Mouse (Mus musculus) intestine, embryonic 14.5 days (tissue): ENCODE measurements at regions not wholly inside any gene's neighbourhood (a gene's known extent, or its start where the extent isn't known, plus 50 kb on each side); places are given as distances from the start of the nearest gene placed in this dataset.

Source experiments
- ATAC-seq: fragments of 200-750 bp; cut with Nextera tagmentation; replicated peaks from 2 replicates; pipeline ENCODE4 v1.8.0; 2017; ENCODE audit warnings: low read depth, moderate number of reproducible peaks, moderate TSS enrichment, moderate library complexity; ENCODE audit not compliant: low FRiP score, low TSS enrichment
- DNase-seq: peaks from one replicate; pipeline ENCODE4 v3.0.0-alpha.2; 2018; ENCODE audit warnings: low spot score
- H3K27ac ChIP-seq: fragments of 300-500 bp; sonication (generic); 2 replicates; pipeline ENCODE4 v1.5.1; 2014; ENCODE audit warnings: low read depth, mild to moderate bottlenecking, control low read depth
- H3K27me3 ChIP-seq: fragments of 300-500 bp; sonication (generic); replicated peaks from 2 replicates; pipeline ENCODE4 v1.6.1; 2014; ENCODE audit warnings: low read length, control low read depth; ENCODE audit not compliant: control insufficient read depth, insufficient read depth
- H3K36me3 ChIP-seq: fragments of 300-500 bp; sonication (generic); 2 replicates; pipeline ENCODE4 v1.6.1; 2014; ENCODE audit warnings: low read length, control low read depth; ENCODE audit not compliant: control insufficient read depth, insufficient read depth
- H3K4me1 ChIP-seq: fragments of 300-500 bp; sonication (generic); replicated peaks from 2 replicates; pipeline ENCODE4 v1.6.1; 2014; ENCODE audit warnings: low read length, control low read depth, mixed read lengths; ENCODE audit not compliant: control insufficient read depth, insufficient read depth
- H3K4me2 ChIP-seq: fragments of 300-500 bp; sonication (generic); 2 replicates; pipeline ENCODE4 v1.6.1; 2014; ENCODE audit warnings: low read length
- H3K4me3 ChIP-seq: fragments of 300-500 bp; sonication (generic); 2 replicates; pipeline ENCODE4 v1.5.1; 2014; ENCODE audit warnings: low read depth, low read length, control low read depth, mixed read lengths
- H3K9ac ChIP-seq: fragments of 300-500 bp; sonication (generic); 2 replicates; pipeline ENCODE4 v1.6.1; 2014; ENCODE audit warnings: mild to moderate bottlenecking, low read length
- H3K9me3 ChIP-seq: fragments of 300-500 bp; sonication (generic); 2 replicates; pipeline ENCODE4 v1.6.1; 2016; ENCODE audit warnings: low read length, control low read depth; ENCODE audit not compliant: control insufficient read depth
- WGBS: fragments of 180-500 bp; shearing (Covaris S2); extraction: QIAGEN DNeasy Blood & Tissue Kit; methylation state at CpG from one replicate; pipeline ENCODE4 v1.1.7; 2014; 5-methylcytosine and 5-hydroxymethylcytosine counted together

DNA sequence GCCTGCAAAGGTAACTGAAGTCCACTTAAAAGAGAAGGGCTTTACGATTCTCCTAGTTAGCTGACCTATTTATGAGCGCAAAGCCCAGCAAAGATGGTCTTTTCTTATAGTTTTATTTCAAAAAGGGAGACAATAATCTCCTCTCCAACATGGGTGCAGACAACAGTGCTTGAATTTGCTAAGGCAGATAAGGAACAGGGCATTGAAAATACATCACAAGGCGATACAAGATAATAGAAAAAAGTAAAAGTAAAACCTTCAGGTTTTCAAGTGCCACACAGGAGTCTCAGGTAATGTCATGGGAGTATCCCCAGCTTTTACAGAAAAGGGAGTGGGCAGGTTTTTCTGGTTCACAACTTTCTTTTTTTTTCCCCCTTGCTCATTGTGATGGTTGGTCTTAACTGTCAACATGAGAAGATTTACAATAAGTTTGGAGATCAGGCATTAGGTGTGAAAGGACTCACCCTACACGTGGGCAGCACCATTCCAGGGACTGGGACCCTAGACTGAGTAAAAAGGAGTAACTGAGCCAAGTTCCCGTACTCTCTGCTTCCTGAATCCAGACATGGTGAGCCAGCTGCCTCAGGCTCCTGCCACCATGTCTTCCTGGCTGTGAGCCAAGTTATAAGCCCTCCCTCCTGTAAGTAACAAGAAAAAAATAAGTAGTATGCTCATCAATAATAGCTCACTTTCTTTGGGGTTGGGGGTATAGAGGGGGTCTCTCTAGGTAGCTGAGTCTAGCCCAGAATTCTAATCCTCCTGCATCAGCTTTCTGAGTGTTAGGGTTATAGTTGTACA lies 78.1 kb upstream of the Serbp1 start:
- H3K4me1 ChIP-seq, result no peaks in the 10 kb centered on the region
- no peaks in the 10 kb centered on the region for H3K9me3 ChIP-seq
- DNase-seq (no peak), ATAC-seq (no peak)
- no peak overlapping the region for H3K27ac ChIP-seq
- H3K9ac ChIP-seq, result no peak overlapping the region
- H3K36me3 ChIP-seq, result no peaks in the 10 kb centered on the region
- 62% methylated on average over 5 of the region's 5 CpGs for WGBS
- H3K27me3 ChIP-seq, result no peaks in the 10 kb centered on the region
- H3K4me2 ChIP-seq, result no peak overlapping the region
- H3K4me3 ChIP-seq, result no peak overlapping the region

DNA sequence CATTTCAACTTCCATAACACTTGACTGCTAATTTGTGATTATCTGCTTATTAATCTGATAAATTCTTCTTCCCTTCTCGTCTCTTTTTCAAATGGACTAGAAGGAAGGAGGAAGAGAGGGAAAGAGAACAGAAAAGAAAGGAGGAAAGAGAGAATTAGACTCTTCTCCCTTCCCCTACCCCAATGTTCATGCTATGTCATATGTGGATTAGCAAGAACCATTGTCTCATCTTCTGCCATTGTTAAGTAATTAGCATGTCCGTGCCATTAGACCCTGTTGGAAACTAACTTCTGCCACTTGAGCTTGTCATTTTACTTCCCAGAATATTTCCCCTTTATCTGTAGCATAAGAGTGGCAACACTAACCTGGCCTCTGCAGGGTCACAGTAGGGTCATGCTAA lies 78.8 kb upstream of the Serbp1 start:
- 21% methylated on average over 2 of the region's 2 CpGs for WGBS
- no peak overlapping the region for H3K9ac ChIP-seq
- H3K27me3 ChIP-seq, result no peaks in the 10 kb centered on the region
- no peak overlapping the region for H3K4me2 ChIP-seq
- no peaks in the 10 kb centered on the region for H3K9me3 ChIP-seq
- no peaks in the 10 kb centered on the region for H3K36me3 ChIP-seq
- H3K4me1 ChIP-seq, result no peaks in the 10 kb centered on the region
- no peak overlapping the region for H3K27ac ChIP-seq
- no peak overlapping the region for H3K4me3 ChIP-seq
- no peak for DNase-seq
- no peak for ATAC-seq

DNA sequence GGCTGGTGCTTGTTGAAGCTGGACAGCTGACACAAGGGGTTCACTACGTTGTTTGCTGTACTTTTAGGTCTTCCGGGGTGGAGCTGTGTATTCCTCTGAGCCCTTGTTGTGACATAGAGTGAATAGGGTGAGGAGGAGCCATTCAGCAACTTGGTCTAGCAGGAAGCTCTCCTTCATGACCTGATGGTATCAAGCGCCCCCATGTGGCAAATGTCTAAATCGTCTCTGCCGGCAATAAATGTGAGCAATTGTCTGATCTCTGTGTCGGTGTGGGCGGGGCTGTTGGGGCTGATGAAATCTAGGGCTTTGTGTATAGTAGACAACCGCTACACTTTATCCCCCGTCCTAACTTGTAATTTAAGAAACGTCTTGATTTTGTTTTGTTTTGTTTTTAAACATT lies 79.2 kb upstream of the Serbp1 start:
- Histone ChIP-seq H3K4me2 (0 out of 2 replicates have a peak overlapping the region, but pooled peaks have one; percentile 9), H3K27me3 (no peaks in the 10 kb centered on the region), H3K27ac (no peak overlapping the region), H3K36me3 (no peaks in the 10 kb centered on the region), H3K4me1 (no peaks in the 10 kb centered on the region), H3K4me3 (no peak overlapping the region), H3K9me3 (no peaks in the 10 kb centered on the region), H3K9ac (no peak overlapping the region)
- ATAC-seq (peak; percentile 84), DNase-seq (peak; percentile 92)
- WGBS, result 3% methylated on average over 10 of the region's 10 CpGs

DNA sequence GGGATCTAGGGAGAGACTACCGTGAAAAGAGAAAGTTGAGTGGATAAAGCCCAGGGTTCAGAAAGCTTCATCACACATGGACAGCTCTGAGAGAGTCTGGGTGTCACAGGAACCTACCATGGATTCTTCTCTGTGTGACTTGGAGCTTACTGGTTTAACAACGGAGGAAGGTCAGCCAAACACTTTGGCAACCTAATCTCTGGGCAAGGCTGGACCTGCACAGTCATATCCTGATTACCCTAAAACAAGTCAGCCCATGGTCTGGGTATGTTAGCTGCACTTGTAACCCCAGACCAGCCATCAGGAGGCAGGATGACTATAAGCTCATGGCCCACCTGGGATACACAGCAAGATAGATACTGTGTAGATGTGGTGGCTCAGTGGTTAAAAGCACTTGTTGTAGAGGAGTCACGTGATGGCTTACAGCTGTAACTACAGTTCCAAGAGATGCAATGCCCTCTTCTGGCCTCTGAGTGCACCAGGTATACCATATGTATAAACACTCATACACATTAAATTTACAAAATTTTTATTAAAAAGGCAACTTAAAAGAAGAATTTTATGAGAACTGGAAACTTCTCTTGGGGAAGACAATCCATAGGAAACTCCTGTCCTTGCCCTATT lies 85.0 kb upstream of the Serbp1 start:
- 87% methylated on average over 3 of the region's 3 CpGs for WGBS

DNA sequence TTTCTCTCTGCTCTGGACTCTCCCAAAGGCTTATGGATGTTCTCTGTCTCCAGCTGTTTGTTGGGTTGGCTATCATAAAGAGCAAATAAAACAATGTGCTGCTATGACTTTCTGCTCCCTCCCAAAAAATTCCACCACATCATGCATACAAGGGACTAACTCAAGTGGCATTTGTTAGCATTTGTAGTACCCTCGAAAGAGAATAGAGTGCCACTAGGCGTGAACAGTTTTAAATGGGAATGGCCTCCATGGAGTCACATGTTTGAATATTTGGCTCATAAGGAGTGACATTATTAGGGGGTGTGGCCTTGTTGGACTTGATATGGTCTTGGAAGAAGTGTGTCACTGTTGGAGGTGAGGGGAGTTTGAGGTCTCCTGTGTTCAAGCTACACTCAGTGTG lies 86.5 kb upstream of the Serbp1 start:
- Histone ChIP-seq H3K27me3 (no peaks in the 10 kb centered on the region), H3K4me3 (no peak overlapping the region), H3K36me3 (no peaks in the 10 kb centered on the region), H3K4me2 (no peak overlapping the region), H3K27ac (no peak overlapping the region), H3K9me3 (no peaks in the 10 kb centered on the region), H3K4me1 (no peaks in the 10 kb centered on the region), H3K9ac (no peak overlapping the region)
- DNase-seq (no peak), ATAC-seq (no peak)
- 93% methylated on average over 2 of the region's 2 CpGs for WGBS

More for the DNA sequence above, 85.0 kb upstream of the Serbp1 start:
- Histone ChIP-seq H3K4me2 (no peak overlapping the region), H3K27me3 (no peaks in the 10 kb centered on the region), H3K36me3 (no peaks in the 10 kb centered on the region), H3K27ac (no peak overlapping the region), H3K9me3 (no peaks in the 10 kb centered on the region), H3K4me3 (no peak overlapping the region), H3K9ac (no peak overlapping the region), H3K4me1 (no peaks in the 10 kb centered on the region)
- no peak for ATAC-seq
- DNase-seq, result no peak

DNA sequence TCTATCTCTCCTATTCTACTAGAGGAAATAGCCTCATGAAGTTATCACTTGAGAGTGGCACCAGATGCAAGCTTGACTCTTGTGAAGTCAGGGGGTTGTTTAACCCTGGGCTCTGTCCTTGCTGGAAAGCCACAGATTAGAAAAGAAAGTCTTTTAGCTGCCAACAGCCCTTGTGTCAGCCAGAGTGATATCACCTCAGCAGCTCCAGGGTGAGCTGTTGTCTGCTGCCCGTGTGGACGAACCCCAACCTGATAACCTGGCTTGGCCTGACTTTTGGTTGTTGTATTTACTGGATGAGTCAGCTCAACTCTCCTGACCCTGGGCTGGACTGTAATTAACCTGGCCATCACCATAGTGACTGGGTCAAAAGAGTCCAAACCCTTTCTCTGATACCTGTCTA lies 88.6 kb upstream of the Serbp1 start:
- ATAC-seq (no peak), DNase-seq (no peak)
- H3K9ac ChIP-seq, result no peak overlapping the region
- no peaks in the 10 kb centered on the region; the same call in 1 of the 2 replicates for H3K4me1 ChIP-seq
- no peak overlapping the region for H3K27ac ChIP-seq
- H3K9me3 ChIP-seq, result no peaks in the 10 kb centered on the region
- no peaks in the 10 kb centered on the region for H3K27me3 ChIP-seq
- no peaks in the 10 kb centered on the region for H3K36me3 ChIP-seq
- no peak overlapping the region for H3K4me2 ChIP-seq
- 63% methylated on average over 2 of the region's 2 CpGs for WGBS
- no peak overlapping the region for H3K4me3 ChIP-seq

DNA sequence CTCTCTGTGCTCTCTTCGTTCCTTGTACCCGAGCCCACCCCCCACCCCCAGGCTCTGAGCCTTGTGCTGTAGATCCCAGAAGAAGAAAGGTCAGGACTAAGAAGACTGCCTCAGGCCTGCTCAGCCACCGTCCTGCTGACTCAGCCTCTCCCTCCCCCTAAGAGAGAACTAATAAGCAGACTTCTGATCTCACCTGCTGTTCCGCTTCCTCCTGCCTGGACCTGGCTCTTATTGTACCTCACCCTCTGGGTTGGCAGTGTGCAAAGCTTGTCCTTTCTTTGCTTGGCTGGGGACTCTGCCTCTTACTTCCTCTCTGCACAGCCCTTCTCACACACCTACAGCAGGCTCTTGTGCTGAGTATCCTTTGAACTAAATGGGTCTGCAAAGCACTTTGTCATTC lies 91.3 kb upstream of the Serbp1 start:
- H3K4me2 ChIP-seq, result no peak overlapping the region
- no peak overlapping the region for H3K4me3 ChIP-seq
- H3K9me3 ChIP-seq, result no peaks in the 10 kb centered on the region
- no peak overlapping the region for H3K27ac ChIP-seq
- ATAC-seq, result peak; percentile 74; the same call in 1 of the 2 replicates
- H3K27me3 ChIP-seq, result no peaks in the 10 kb centered on the region
- 24% methylated on average over 4 of the region's 4 CpGs for WGBS
- H3K9ac ChIP-seq, result no peak overlapping the region
- H3K36me3 ChIP-seq, result no peaks in the 10 kb centered on the region
- DNase-seq, result no peak
- H3K4me1 ChIP-seq, result no peaks in the 10 kb centered on the region; the same call in 1 of the 2 replicates

DNA sequence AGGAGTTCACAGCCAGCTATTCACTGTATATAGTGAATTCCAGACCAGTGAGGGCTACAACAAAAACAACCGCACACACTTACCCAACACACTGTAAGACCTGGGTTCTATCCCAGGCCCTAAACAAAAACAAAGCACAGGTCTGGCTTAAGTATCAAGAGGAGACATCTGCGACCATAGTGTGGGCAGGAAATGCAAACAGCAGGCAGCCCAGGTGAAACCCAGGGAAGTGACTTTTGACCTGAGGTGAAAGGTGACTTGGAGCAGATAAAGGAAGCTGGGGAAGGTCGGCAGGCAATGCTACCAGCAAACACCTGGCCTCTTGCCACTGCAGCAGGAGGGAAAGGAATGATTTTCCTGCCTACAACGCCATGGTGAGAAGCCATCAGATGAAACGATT lies 92.0 kb upstream of the Serbp1 start:
- no peaks in the 10 kb centered on the region for H3K9me3 ChIP-seq
- DNase-seq, result no peak
- H3K9ac ChIP-seq, result no peak overlapping the region
- no peaks in the 10 kb centered on the region; the same call in 1 of the 2 replicates for H3K4me1 ChIP-seq
- H3K36me3 ChIP-seq, result no peaks in the 10 kb centered on the region
- H3K4me2 ChIP-seq, result no peak overlapping the region
- H3K27ac ChIP-seq, result no peak overlapping the region
- no peak for ATAC-seq
- H3K27me3 ChIP-seq, result no peaks in the 10 kb centered on the region
- 31% methylated on average over 5 of the region's 5 CpGs for WGBS
- no peak overlapping the region for H3K4me3 ChIP-seq
